Mouse (Mus musculus): ENCODE results near the gene Adgrf3.

The Adgrf3 gene

GRCm38 (mm10) chr5:30153222-30153621 is 52.3 kb downstream of the Adgrf3 start:
- intact Hi-C loops (cut with DNase I): no loop called here

DNA sequence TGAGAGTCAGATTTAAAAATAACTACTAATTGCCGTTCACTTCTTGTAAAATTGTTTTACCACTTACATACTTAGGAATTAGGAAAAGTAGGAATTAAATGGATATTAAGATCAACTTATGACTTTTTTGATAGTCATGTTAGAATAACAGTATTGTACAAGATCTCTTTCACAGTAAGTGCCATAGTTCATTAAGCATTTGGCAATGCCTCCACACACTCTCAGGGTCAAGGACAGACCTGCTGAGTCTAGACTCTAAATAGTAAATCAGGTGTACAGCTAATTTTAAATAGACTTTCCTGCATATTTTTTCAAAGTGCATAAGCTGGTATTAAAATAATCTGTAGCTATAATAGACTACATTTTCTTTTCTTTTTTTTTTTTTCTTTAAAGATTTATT is 53.1 kb downstream of the Adgrf3 start:
- intact Hi-C loops (cut with DNase I): no loop called here

- intact Hi-C loops (cut with DNase I): no loop called here
These were observed 53.5 kb downstream of the Adgrf3 start for GRCm38 (mm10) chr5:30152007-30152406.

GRCm38 (mm10) chr5:30148133-30148920 is 57.2 kb downstream of the Adgrf3 start:
- intact Hi-C loops (cut with DNase I): no loop called here

GRCm38 (mm10) chr5:30146526-30146925 is 59.0 kb downstream of the Adgrf3 start:
- intact Hi-C loops (cut with DNase I): no loop called here

Small RNAs within 50 kb of the gene (microRNA-seq; reads per million reads assigned to microRNA genes)
- gene Mir1960: 0.46 to 1.1 reads per million in 2 experiments

Data from adrenal gland (tissue).